Mouse (Mus musculus) CH12.LX (cell line): ENCODE measurements around the gene Pcolce. TPM values are rescaled to one million over a fixed set of nuclear protein-coding genes. Genes with fewer than 3 reads are reported as not detected.

Source experiments
- DNase-seq: peaks from one replicate; pipeline ENCODE4 v3.0.0-alpha.2; 2013; ENCODE audit errors: extremely low read depth
- H3K27ac ChIP-seq: 2 replicates; pipeline ENCODE4 v1.5.1; 2012; ENCODE audit warnings: low read depth, mild to moderate bottlenecking, control low read depth, moderate library complexity; ENCODE audit not compliant: insufficient read depth
- H3K27me3 ChIP-seq: replicated peaks from 2 replicates; pipeline ENCODE3; 2012; ENCODE audit warnings: inconsistent platforms
- H3K36me3 ChIP-seq, 2 experiments: replicated peaks in 1 of 2; 2 replicates each; pipeline versions ENCODE3 to v1.6.1; 2012; ENCODE audit warnings: inconsistent platforms in 1 of 2, low read length in 1 of 2, mild to moderate bottlenecking in 1 of 2, mixed read lengths in 1 of 2, moderate library complexity in 1 of 2; ENCODE audit not compliant: control insufficient read depth in 1 of 2, insufficient read depth in 1 of 2
- H3K4me1 ChIP-seq, 2 experiments: 2 replicates each; pipeline ENCODE4 v1.6.1; 2012; ENCODE audit warnings: inconsistent platforms in 1 of 2, moderate library complexity in 1 of 2; ENCODE audit not compliant: insufficient read depth in 2 of 2, control insufficient read depth in 1 of 2
- H3K4me2 ChIP-seq: 2 replicates; pipeline ENCODE4 v1.6.1; 2012; ENCODE audit warnings: low read depth, mild to moderate bottlenecking, control low read depth; ENCODE audit not compliant: poor library complexity, insufficient read depth, severe bottlenecking
- H3K4me3 ChIP-seq, 3 experiments: fragments of 150-350 bp in 1 of 3; sonication (generic) in 1 of 3; replicated peaks in 1 of 3; 2 replicates each; pipeline versions ENCODE3 to v1.5.1; 2011 to 2012; ENCODE audit warnings: low read depth in 2 of 3, low read length in 2 of 3, mild to moderate bottlenecking in 2 of 3, moderate library complexity in 2 of 3, control low read depth in 1 of 3, improper control_type of control experiment in 1 of 3, inconsistent platforms in 1 of 3, mixed read lengths in 1 of 3; ENCODE audit not compliant: poor library complexity in 1 of 3
- H3K79me2 ChIP-seq: replicated peaks from 2 replicates; pipeline ENCODE4 v1.6.1; 2012; ENCODE audit warnings: mild to moderate bottlenecking, moderate library complexity; ENCODE audit not compliant: control insufficient read depth, poor library complexity, insufficient read depth, severe bottlenecking; ENCODE audit errors: extremely low read depth
- H3K9ac ChIP-seq: 2 replicates; pipeline ENCODE4 v1.6.1; 2012; ENCODE audit warnings: low read depth, mild to moderate bottlenecking, control low read depth, moderate library complexity; ENCODE audit not compliant: insufficient read depth
- H3K9me3 ChIP-seq: replicated peaks from 2 replicates; pipeline ENCODE3; 2012; ENCODE audit warnings: low read length, inconsistent platforms, mixed read lengths
- CHD2 ChIP-seq: IDR thresholded peaks from 2 replicates; pipeline ENCODE4 v1.6.1; 2011; ENCODE audit warnings: low read length, improper control_type of control experiment
- CTCF ChIP-seq, 2 experiments: IDR thresholded peaks in 1 of 2; conservative IDR thresholded peaks in 1 of 2; 2 replicates each; pipeline ENCODE4 v1.5.1; 2011 to 2012; ENCODE audit warnings: low read depth in 2 of 2, low read length in 2 of 2, improper control_type of control experiment in 1 of 2, inconsistent platforms in 1 of 2, mild to moderate bottlenecking in 1 of 2, moderate library complexity in 1 of 2
- E2F4 ChIP-seq: IDR thresholded peaks from 2 replicates; pipeline ENCODE4 v1.6.1; 2011; ENCODE audit warnings: low read depth, low read length, improper control_type of control experiment; ENCODE audit not compliant: insufficient replicate concordance
- IRF4 ChIP-seq: IDR thresholded peaks from 2 replicates; pipeline ENCODE4 v1.6.1; 2014; ENCODE audit warnings: low read depth, mild to moderate bottlenecking, inconsistent platforms, low read length, improper control_type of control experiment
- KAT2A ChIP-seq: IDR thresholded peaks from 2 replicates; pipeline ENCODE4 v1.6.1; 2012; ENCODE audit warnings: low read length, improper control_type of control experiment, inconsistent platforms; ENCODE audit not compliant: insufficient replicate concordance
- MAFK ChIP-seq: IDR thresholded peaks from 2 replicates; pipeline ENCODE4 v1.6.1; 2011; ENCODE audit warnings: low read length, improper control_type of control experiment; ENCODE audit not compliant: insufficient replicate concordance
- MEF2A ChIP-seq: IDR thresholded peaks from 2 replicates; pipeline ENCODE4 v1.6.1; 2014; ENCODE audit warnings: low read depth, mild to moderate bottlenecking, inconsistent platforms, low read length, improper control_type of control experiment, borderline replicate concordance
- MYC ChIP-seq: IDR thresholded peaks from 2 replicates; pipeline ENCODE4 v1.6.1; 2011; ENCODE audit warnings: low read depth, mild to moderate bottlenecking, improper control_type of control experiment, low read length
- POLR2A ChIP-seq: IDR thresholded peaks from 2 replicates; pipeline ENCODE4 v1.6.1; 2011; ENCODE audit warnings: low read depth, mild to moderate bottlenecking, improper control_type of control experiment, low read length
- POLR2AphosphoS2 ChIP-seq: IDR thresholded peaks from 2 replicates; pipeline ENCODE4 v1.6.1; 2011; ENCODE audit warnings: low read depth, low read length, improper control_type of control experiment
- RCOR1 ChIP-seq: conservative IDR thresholded peaks from 2 replicates; pipeline ENCODE4 v1.6.1; 2012; ENCODE audit warnings: low read depth, mild to moderate bottlenecking, inconsistent platforms, low read length, improper control_type of control experiment
- SIN3A ChIP-seq: IDR thresholded peaks from 2 replicates; pipeline ENCODE4 v1.6.1; 2012; ENCODE audit warnings: low read length, improper control_type of control experiment, inconsistent platforms
- SMC3 ChIP-seq: IDR thresholded peaks from 2 replicates; pipeline ENCODE4 v1.6.1; 2011; ENCODE audit warnings: low read depth, low read length, improper control_type of control experiment
- USF2 ChIP-seq: conservative IDR thresholded peaks from 2 replicates; pipeline ENCODE4 v1.6.1; 2011; ENCODE audit warnings: low read depth, low read length, improper control_type of control experiment
- ZC3H11A ChIP-seq: IDR thresholded peaks from 2 replicates; pipeline ENCODE4 v1.6.1; 2012; ENCODE audit warnings: low read depth, mild to moderate bottlenecking, inconsistent platforms, low read length, improper control_type of control experiment
- ZKSCAN1 ChIP-seq: IDR thresholded peaks from 2 replicates; pipeline ENCODE4 v1.6.1; 2012; ENCODE audit warnings: low read depth, inconsistent platforms, low read length, improper control_type of control experiment, borderline replicate concordance
- ZNF384 ChIP-seq: IDR thresholded peaks from 2 replicates; pipeline ENCODE4 v1.6.1; 2012; ENCODE audit warnings: low read depth, low read length, improper control_type of control experiment, inconsistent platforms
- dilution Hi-C: fragments of 300-500 bp; cut with MboI; formaldehyde crosslinking; loops from 2 replicates; pipeline ENCODE4 v1.14.3; 2020; ENCODE audit warnings: low sequenced_read_pairs; ENCODE audit not compliant: extremely low pct_unique_long_range_greater_than_20kb, extremely low pct_ligation_motif_present
- in situ Hi-C: fragments of 300-500 bp; cut with MboI; formaldehyde crosslinking; loops from 3 replicates; pipeline ENCODE4 v1.14.3; 2019; ENCODE audit warnings: low sequenced_read_pairs, low pct_ligation_motif_present, low pct_unique_long_range_greater_than_20kb, mixed read lengths
- polyA plus RNA-seq: library from polyadenylated mRNA; unstranded; fragments of >175 nt; gene quantifications from 2 replicates; pipeline ENCODE4 v1.2.1, GENCODE M21; 2012; ENCODE audit warnings: low read depth; ENCODE audit not compliant: insufficient read length
- total RNA-seq, 2 experiments: library from RNA; depleted of rRNA; stranded (reverse); fragments of 300-350 nt in 1 of 2; fragments of >200 nt in 1 of 2; gene quantifications; 2 replicates each; pipeline ENCODE4 v1.2.3; 2012 to 2014

Gene Pcolce
- total and polyA plus RNA-seq, 3 experiments, result 0.30 to 0.97 TPM; not detected in 1

GRCm38 (mm10) chr5:137568223-137568798 is 45.3 kb downstream of the Pcolce start:
- in situ Hi-C loops (loop anchor here (5.0 kb wide), 1 partner anchor 36 kb away; the partner anchor contains the start of genes Epo and Gnb2), dilution Hi-C loops (no loop called here)
- Histone ChIP-seq H3K4me2 (no peak overlapping the region), H3K9ac (no peak overlapping the region), H3K27ac (no peak overlapping the region), H3K4me3 (no peak overlapping the region), H3K27me3 (peaks cover 4% of the 10 kb centered on the region), H3K79me2 (no peaks in the 10 kb centered on the region), H3K9me3 (no peaks in the 10 kb centered on the region), H3K4me1 (peaks cover 2 to 26% of the 10 kb centered on the region in 2 experiments), H3K36me3 (no peaks in the 10 kb centered on the region)
- DNase-seq, result no peak
- no peak for TF ChIP-seq MEF2A
- TF ChIP-seq IRF4, result no peak
- TF ChIP-seq SIN3A, result no peak
- TF ChIP-seq KAT2A, result no peak
- no peak for TF ChIP-seq MYC
- no peak for TF ChIP-seq POLR2A
- TF ChIP-seq RCOR1, result no peak
- TF ChIP-seq POLR2AphosphoS2, result no peak

GRCm38 (mm10) chr5:137566416-137566815 is 47.2 kb downstream of the Pcolce start:
- in situ Hi-C loops (loop anchor here (5.0 kb wide), 1 partner anchor 34 kb away; the partner anchor contains the start of genes Epo and Gnb2), dilution Hi-C loops (no loop called here)
- DNase-seq, result no peak
- TF ChIP-seq CHD2 (no peak), MAFK (no peak), ZNF384 (no peak), ZC3H11A (no peak), USF2 (no peak), E2F4 (no peak), KAT2A (no peak), SMC3 (no peak), ZKSCAN1 (no peak), MEF2A (no peak), CTCF (conservative IDR thresholded peaks at IDR 0.05 in 1 of 2, IDR thresholded peaks at IDR 0.05 in 1 of 2; ENCODE audit: low read depth in 2 of 2, low read length in 2 of 2) (no peak)
- Histone ChIP-seq H3K79me2 (no peaks in the 10 kb centered on the region), H3K4me1 (peaks cover 5 to 31% of the 10 kb centered on the region in 2 experiments), H3K36me3 (no peaks in the 10 kb centered on the region), H3K9ac (no peak overlapping the region), H3K4me2 (no peak overlapping the region), H3K27ac (no peak overlapping the region), H3K27me3 (peaks cover 10% of the 10 kb centered on the region), H3K4me3 (no peak overlapping the region), H3K9me3 (no peaks in the 10 kb centered on the region)
